ENCODE assay signal across 13 mouse cellular contexts in genomic region chr11:60230512-60230911, GRCm38 (mm10). TPM values are rescaled to one million over a fixed set of nuclear protein-coding genes. Genes with fewer than 3 reads are reported as not detected.
A peak's percentile ranks its signal among the peaks of the same experiment; 100 is the strongest.
DNase-seq lines count a peak whose midpoint lies in the region; ATAC-seq and TF ChIP-seq lines count a peak whose summit lies in the region.
"Had no signal": no experiment of that assay in that cellular context is flagged by ENCODE, and none has a peak within 500 bp of the region (broad histone marks: within the 10 kb centered on the region; RNA-seq: fewer than 3 reads in every experiment).

No protein-coding gene starts in this region.

- DNase-seq in hindbrain, embryonic 11.5 days (ENCODE audit: low spot score): no peak
- no peak for DNase-seq in testis, postnatal 10 days (ENCODE audit: low spot score)
- peak; percentile 63 to 83 for DNase-seq in thymus, postnatal 36 days
- DNase-seq in layer of hippocampus, postnatal 25 days (ENCODE audit: extremely low spot score in 1 of 2, low spot score in 1 of 2): no peak
- DNase-seq in kidney, adult 9 months: no peak
- DNase-seq: adrenal gland, adult 2 months had no signal

- TF ChIP-seq POLR2A in testis, adult 2 months (IDR thresholded peaks at IDR 0.05; ENCODE audit: control insufficient read depth, low read depth, low read length): no peak

- 0 out of 2 replicates have a peak overlapping the region, but pooled peaks have one; percentile 7 for H3K9ac ChIP-seq in hindbrain, embryonic 11.5 days (ENCODE audit: low read depth, low read length)
- H3K9ac ChIP-seq in hindbrain, embryonic 12.5 days: no peak overlapping the region
- no peak overlapping the region for H3K9ac ChIP-seq in limb, embryonic 13.5 days
- H3K9ac ChIP-seq: embryonic facial prominence, embryonic 12.5 days; lung, embryonic 15.5 days had no signal

- no peaks in the 10 kb centered on the region for H3K27me3 ChIP-seq in hindbrain, embryonic 11.5 days (ENCODE audit: control insufficient read depth, insufficient read depth, low read length)
- no peaks in the 10 kb centered on the region for H3K27me3 ChIP-seq in hindbrain, embryonic 12.5 days
- H3K27me3 ChIP-seq in testis, adult 2 months (ENCODE audit: control insufficient read depth, insufficient read depth, low read length): no peaks in the 10 kb centered on the region
- H3K27me3 ChIP-seq in limb, embryonic 13.5 days: no peaks in the 10 kb centered on the region
- H3K27me3 ChIP-seq: embryonic facial prominence, embryonic 12.5 days; lung, embryonic 15.5 days had no signal

- ATAC-seq in hindbrain, embryonic 11.5 days (ENCODE audit: low FRiP score): no peak
- ATAC-seq in hindbrain, embryonic 12.5 days (ENCODE audit: low FRiP score): no peak
- ATAC-seq in limb, embryonic 13.5 days (ENCODE audit: low FRiP score, low read depth): peak; percentile 30; the same call in 1 of the 2 replicates

- no peak overlapping the region for H3K4me3 ChIP-seq in hindbrain, embryonic 11.5 days (ENCODE audit: low read depth, low read length)
- H3K4me3 ChIP-seq in hindbrain, embryonic 12.5 days: no peak overlapping the region
- H3K4me3 ChIP-seq in testis, adult 2 months (ENCODE audit: control insufficient read depth, low read depth, low read length): peak overlapping the region; percentile 38
- no peak overlapping the region for H3K4me3 ChIP-seq in limb, embryonic 13.5 days
- H3K4me3 ChIP-seq: embryonic facial prominence, embryonic 12.5 days; lung, embryonic 15.5 days had no signal

- no peaks in the 10 kb centered on the region for H3K4me1 ChIP-seq in hindbrain, embryonic 11.5 days (replicated peaks; ENCODE audit: control insufficient read depth, insufficient read depth, low read length)
- peaks cover 20% of the 10 kb centered on the region for H3K4me1 ChIP-seq in hindbrain, embryonic 12.5 days
- no peaks in the 10 kb centered on the region for H3K4me1 ChIP-seq in testis, adult 2 months (ENCODE audit: control insufficient read depth, insufficient read depth, low read length)
- H3K4me1 ChIP-seq in limb, embryonic 13.5 days: peaks cover 30% of the 10 kb centered on the region

- H3K4me2 ChIP-seq in hindbrain, embryonic 11.5 days (replicated peaks; ENCODE audit: low read depth, low read length): no peak overlapping the region
- H3K4me2 ChIP-seq in hindbrain, embryonic 12.5 days (replicated peaks): no peak overlapping the region
- H3K4me2 ChIP-seq in limb, embryonic 13.5 days (replicated peaks): no peak overlapping the region
- H3K4me2 ChIP-seq: embryonic facial prominence, embryonic 12.5 days had no signal

- WGBS in hindbrain, embryonic 11.5 days: 83% methylated on average over 7 of the region's 7 CpGs
- WGBS in hindbrain, embryonic 12.5 days: 87% methylated on average over 7 of the region's 7 CpGs
- 88% methylated on average over 7 of the region's 7 CpGs for WGBS in limb, embryonic 13.5 days

- H3K27ac ChIP-seq in hindbrain, embryonic 11.5 days (ENCODE audit: low read depth, low read length): no peak overlapping the region
- no peak overlapping the region for H3K27ac ChIP-seq in hindbrain, embryonic 12.5 days
- no peak overlapping the region for H3K27ac ChIP-seq in testis, adult 2 months (ENCODE audit: control insufficient read depth, insufficient read depth, low read depth, low read length)
- H3K27ac ChIP-seq in limb, embryonic 13.5 days: no peak overlapping the region
- H3K27ac ChIP-seq: embryonic facial prominence, embryonic 12.5 days; hindbrain, postnatal 0 days had no signal

- H3K36me3 ChIP-seq in hindbrain, embryonic 11.5 days (ENCODE audit: control insufficient read depth, insufficient read depth, low read length): no peaks in the 10 kb centered on the region
- peaks cover 10% of the 10 kb centered on the region for H3K36me3 ChIP-seq in hindbrain, embryonic 12.5 days
- no peaks in the 10 kb centered on the region for H3K36me3 ChIP-seq in testis, adult 2 months (ENCODE audit: control insufficient read depth, insufficient read depth, low read length)
- peaks cover 20% of the 10 kb centered on the region for H3K36me3 ChIP-seq in limb, embryonic 13.5 days
- H3K36me3 ChIP-seq: lung, embryonic 15.5 days had no signal

- no peaks in the 10 kb centered on the region for H3K9me3 ChIP-seq in hindbrain, embryonic 11.5 days (ENCODE audit: control insufficient read depth, low read length)
- H3K9me3 ChIP-seq in hindbrain, embryonic 12.5 days (replicated peaks): no peaks in the 10 kb centered on the region
- H3K9me3 ChIP-seq in limb, embryonic 13.5 days: no peaks in the 10 kb centered on the region
- H3K9me3 ChIP-seq: embryonic facial prominence, embryonic 12.5 days; G1E; lung, embryonic 15.5 days had no signal

- TF ChIP-seq CTCF in testis, adult 2 months (IDR thresholded peaks at IDR 0.05; ENCODE audit: control insufficient read depth, insufficient read depth, insufficient replicate concordance, low read depth, low read length): no peak

RNA-seq across cellular contexts. Expression of gene Srebf1, which starts 8.1 kb away (rescaled TPM):
- 40.4 and 44.7 TPM in 2 replicates for polyA plus RNA-seq in hindbrain, embryonic 11.5 days (2014; fragmentation: Nextera tagmentation; extraction: Ambion mirVana)
- 49.2 and 51.9 TPM in 2 replicates for polyA plus RNA-seq in hindbrain, embryonic 12.5 days (2016; fragmentation: Nextera tagmentation; extraction: Ambion mirVana)
- polyA plus RNA-seq in testis, adult 2 months (2012; rRNA removed): 13.2 and 18.5 TPM in 2 replicates
- polyA plus RNA-seq in limb, embryonic 13.5 days (2015; fragmentation: Nextera tagmentation; extraction: Ambion mirVana): 64.5 and 65.7 TPM in 2 replicates
- total RNA-seq in layer of hippocampus, postnatal 25 days (2021): 10 to 100 TPM; 49.9 to 58.1 TPM

Comparison
In these comparisons a context has a peak if more than half of its experiments do, and no peak if none do; other contexts are left out.
1. DNase-seq: peak in thymus, postnatal 36 days (2 of 2); none in hindbrain, embryonic 11.5 days (single experiment), testis, postnatal 10 days (single experiment), layer of hippocampus, postnatal 25 days (0 of 2) and kidney, adult 9 months (single experiment).